Mouse (Mus musculus) heart, postnatal 0 days (tissue): ENCODE measurements around the gene Tnk2.

Experiments used
- CTCF ChIP-seq: IDR thresholded peaks from 2 replicates; pipeline ENCODE4 v1.5.1; 2016; ENCODE audit warnings: antibody characterized with exemption, control low read depth, low read depth
- EP300 ChIP-seq: IDR thresholded peaks from 2 replicates; pipeline ENCODE4 v1.6.1; 2016; ENCODE audit warnings: antibody characterized with exemption, low read depth

- no peak for TF ChIP-seq EP300
- TF ChIP-seq CTCF = no peak
Observed at GRCm38 (mm10) chr16:32654071-32654733, 10.5 kb downstream of the Tnk2 start.
